In the genomic region with DNA sequence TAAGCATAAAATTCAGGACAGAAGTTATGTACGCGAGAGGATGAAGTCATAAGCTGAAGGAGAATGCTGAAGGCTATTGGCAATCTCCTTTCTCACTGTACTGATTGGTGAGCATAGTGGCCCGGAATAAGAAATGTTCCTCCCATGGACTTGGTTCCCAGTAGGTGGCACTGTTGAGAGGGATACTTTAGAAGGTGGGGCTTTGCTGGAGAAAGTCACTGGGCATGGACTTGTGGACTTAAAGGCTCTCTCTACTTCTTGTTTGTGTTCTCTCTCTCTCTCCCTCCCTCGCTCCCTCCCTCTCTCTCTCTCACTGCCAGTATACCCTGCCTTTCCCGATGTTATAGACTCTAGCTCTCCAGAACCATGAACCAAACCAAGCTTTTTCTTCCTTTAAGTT, we compare ENCODE assay signal across 9 mouse cellular contexts. TPM values are rescaled to one million over a fixed set of nuclear protein-coding genes. Genes with fewer than 3 reads are reported as not detected.
DNase-seq lines count a peak whose midpoint lies in the region; ATAC-seq lines count a peak whose summit lies in the region.
"Had no signal": no experiment of that assay in that cellular context is flagged by ENCODE, and none has a peak within 500 bp of the region (broad histone marks: within the 10 kb centered on the region; RNA-seq: fewer than 3 reads in every experiment).

No protein-coding gene starts in this region.

- no peak overlapping the region for H3K4me2 ChIP-seq in liver, embryonic 11.5 days

- no peak overlapping the region for H3K27ac ChIP-seq in liver, embryonic 11.5 days (ENCODE audit: low read depth, low read length)

- no peaks in the 10 kb centered on the region for H3K9me3 ChIP-seq in liver, embryonic 11.5 days (ENCODE audit: control insufficient read depth, low read length)

- no peaks in the 10 kb centered on the region for H3K4me1 ChIP-seq in liver, embryonic 11.5 days (replicated peaks; ENCODE audit: control insufficient read depth, insufficient read depth, low read length)

- no peak overlapping the region for H3K4me3 ChIP-seq in liver, embryonic 11.5 days (ENCODE audit: low read depth, low read length)
- H3K4me3 ChIP-seq: myocyte had no signal

- WGBS in liver, embryonic 11.5 days = 29% methylated on average over 5 of the region's 5 CpGs

- ATAC-seq in liver, embryonic 11.5 days (replicated peaks; ENCODE audit: low FRiP score) = peak; percentile 43; the same call in 1 of the 2 replicates

- H3K9ac ChIP-seq in liver, embryonic 11.5 days (ENCODE audit: low read depth, low read length) = no peak overlapping the region

- no peaks in the 10 kb centered on the region; the same call in 1 of the 2 replicates for H3K27me3 ChIP-seq in liver, embryonic 11.5 days (replicated peaks; ENCODE audit: control insufficient read depth, insufficient read depth, low read length)

- peak; percentile 21 for DNase-seq in cerebellum, adult 9-11 months
- DNase-seq in cerebellum, adult 8-10 months = no peak
- DNase-seq in liver, embryonic 11.5 days (ENCODE audit: low spot score) = no peak
- no peak for DNase-seq in liver
- DNase-seq in adrenal gland, postnatal 36 days = peak; percentile 39 to 67
- DNase-seq in heart, postnatal 4 days = peak; percentile 64
- peak; percentile 63 for DNase-seq in mesoderm, embryonic 11.5 days (ENCODE audit: low read depth, low spot score)
- DNase-seq in ovary, postnatal 36 days (ENCODE audit: low spot score) = no peak

- no peaks in the 10 kb centered on the region for H3K36me3 ChIP-seq in liver, embryonic 11.5 days (ENCODE audit: control insufficient read depth, insufficient read depth, low read length)

RNA-seq across cellular contexts. Expression of gene Aipl1, which starts 45.8 kb away (rescaled TPM):
- polyA plus RNA-seq in liver, embryonic 11.5 days (2014; fragmentation: Nextera tagmentation; extraction: Ambion mirVana) = 0.16 and 0.25 TPM in 2 replicates
- total RNA-seq in adrenal gland, postnatal 36 days (2021) = not detected
- total RNA-seq in heart, postnatal 4 days (2021) = under 1 TPM in 1 of 2 experiments, not detected in 1; 0.29 TPM

RNA-seq across cellular contexts. Expression of gene Pimreg, which starts 50.3 kb away (rescaled TPM):
- 74.9 and 78.5 TPM in 2 replicates for polyA plus RNA-seq in liver, embryonic 11.5 days (2014; fragmentation: Nextera tagmentation; extraction: Ambion mirVana)
- total RNA-seq in adrenal gland, postnatal 36 days (2021) = 1 to 10 TPM; 3.6 to 5.1 TPM
- 10 to 100 TPM; 30.5 to 38.3 TPM for total RNA-seq in heart, postnatal 4 days (2021)

Comparison
In these comparisons a context has a peak if more than half of its experiments do, and no peak if none do; other contexts are left out.
1. DNase-seq: peak in cerebellum, adult 9-11 months (single experiment), adrenal gland, postnatal 36 days (2 of 2), heart, postnatal 4 days (single experiment) and mesoderm, embryonic 11.5 days (single experiment); none in cerebellum, adult 8-10 months (single experiment), liver, embryonic 11.5 days (single experiment), liver (single experiment) and ovary, postnatal 36 days (single experiment).
2. RNA of gene Pimreg, which starts 50.3 kb away (total RNA-seq): 30.5 to 38.3 TPM in heart, postnatal 4 days; 3.6 to 5.1 TPM in adrenal gland, postnatal 36 days; every median in the first group is over 4 times any median in the second.